Mouse (Mus musculus) kidney, adult 2 months (tissue): ENCODE measurements around the gene Dagla. TPM values are rescaled to one million over a fixed set of nuclear protein-coding genes. Genes with fewer than 3 reads are reported as not detected.

Experiments used
- DNase-seq: peaks from one replicate; pipeline ENCODE4 v3.0.0; 2021
- H3K27ac ChIP-seq: fragments of 200-500 bp; 2 replicates; pipeline ENCODE4 v1.5.1; 2012; ENCODE audit warnings: low read depth, low read length, control low read depth, inconsistent platforms; ENCODE audit not compliant: insufficient read depth
- H3K27me3 ChIP-seq: fragments of 200-500 bp; replicated peaks from 2 replicates; pipeline ENCODE4 v1.6.1; 2012; ENCODE audit warnings: mild to moderate bottlenecking, moderate library complexity, low read length, inconsistent platforms; ENCODE audit not compliant: control insufficient read depth, insufficient read depth
- H3K36me3 ChIP-seq: fragments of 200-500 bp; 2 replicates; pipeline ENCODE4 v1.6.1; 2012; ENCODE audit warnings: mild to moderate bottlenecking, moderate library complexity, low read length, inconsistent platforms; ENCODE audit not compliant: control insufficient read depth, insufficient read depth
- H3K4me1 ChIP-seq: fragments of 200-500 bp; 2 replicates; pipeline ENCODE4 v1.6.1; 2011; ENCODE audit warnings: low read length; ENCODE audit not compliant: control insufficient read depth, insufficient read depth
- H3K4me3 ChIP-seq: fragments of 200-500 bp; 2 replicates; pipeline ENCODE4 v1.5.1; 2011; ENCODE audit warnings: mild to moderate bottlenecking, low read depth, low read length, control low read depth; ENCODE audit not compliant: insufficient read depth
- CTCF ChIP-seq: fragments of 200-500 bp; conservative IDR thresholded peaks from 2 replicates; pipeline ENCODE4 v1.5.1; 2011; ENCODE audit warnings: low read depth, mild to moderate bottlenecking, control low read depth, low read length, moderate library complexity, mixed read lengths; ENCODE audit not compliant: insufficient read depth, insufficient read length
- POLR2A ChIP-seq: fragments of 200-500 bp; IDR thresholded peaks from one replicate; pipeline ENCODE4 v1.6.1; 2011; ENCODE audit warnings: low read depth, low read length, control low read depth
- WGBS: fragments of 180-500 bp; shearing (Covaris S2); methylation state at CpG from one replicate; pipeline ENCODE4 v1.1.7; 2018; 5-methylcytosine and 5-hydroxymethylcytosine counted together
- polyA plus RNA-seq: library from polyadenylated mRNA; depleted of rRNA; stranded (reverse); fragments of >200 nt; gene quantifications from 2 replicates; pipeline ENCODE4 v1.2.3, GENCODE M21; 2012

The Dagla gene
- polyA plus RNA-seq, 1 experiment, result 7.0 TPM

- Histone ChIP-seq H3K27ac (no peak overlapping the region), H3K36me3 (no peaks in the 10 kb centered on the region), H3K27me3 (no peaks in the 10 kb centered on the region), H3K4me3 (no peak overlapping the region), H3K4me1 (no peaks in the 10 kb centered on the region)
- WGBS, result 81% methylated on average over 10 of the region's 10 CpGs
- no peak for DNase-seq
- TF ChIP-seq POLR2A, result no peak
- TF ChIP-seq CTCF, result no peak
Measured at GRCm38 (mm10) chr19:10213796-10214471, 90.7 kb downstream of the Dagla start.

DNA sequence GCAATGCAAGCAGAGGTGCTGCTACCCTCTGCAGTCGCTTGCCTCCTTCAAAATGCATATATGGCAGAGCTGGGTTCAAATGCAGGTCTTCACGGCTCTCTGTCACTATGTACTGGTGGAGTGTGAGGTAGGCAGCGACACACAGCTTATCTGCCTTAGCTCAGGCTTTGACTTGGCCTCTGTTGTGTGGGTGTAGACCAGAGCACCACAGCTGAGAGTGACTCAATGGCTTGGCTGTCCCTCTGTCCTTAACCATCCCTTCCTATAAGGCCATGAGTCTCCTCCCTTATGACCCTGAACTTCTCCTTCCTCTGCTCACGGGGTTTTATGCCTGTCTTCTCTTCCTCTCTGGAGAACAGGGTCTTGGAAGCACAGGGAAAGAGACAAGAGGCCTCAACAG is 93.8 kb downstream of the Dagla start:
- Histone ChIP-seq H3K4me1 (no peaks in the 10 kb centered on the region), H3K27me3 (no peaks in the 10 kb centered on the region), H3K36me3 (no peaks in the 10 kb centered on the region), H3K4me3 (no peak overlapping the region), H3K27ac (no peak overlapping the region)
- TF ChIP-seq POLR2A (no peak), CTCF (no peak)
- WGBS, result 79% methylated on average over 4 of the region's 4 CpGs
- no peak for DNase-seq

DNA sequence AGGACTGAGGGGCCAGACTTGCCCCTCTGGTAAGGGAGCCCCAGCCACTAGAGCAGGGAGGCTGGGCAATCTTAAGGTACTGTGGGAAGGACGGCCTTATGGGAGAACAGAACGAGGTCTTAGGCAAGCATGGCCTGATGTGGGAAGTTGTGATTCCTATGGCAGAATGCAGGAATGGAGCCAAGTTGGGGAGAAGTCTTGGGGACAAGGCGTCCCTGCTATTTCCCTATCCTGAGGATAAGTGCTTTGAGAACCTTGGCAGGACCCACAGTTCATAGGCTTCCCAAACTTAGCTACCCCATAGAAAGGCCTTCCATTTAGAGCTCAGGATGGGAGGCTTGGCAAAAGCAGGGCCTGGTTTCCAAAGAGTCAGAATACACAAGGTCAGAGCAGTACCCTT is 95.8 kb downstream of the Dagla start:
- Histone ChIP-seq H3K27ac (no peak overlapping the region), H3K4me1 (peaks cover 2% of the 10 kb centered on the region; the same call in 1 of the 2 replicates), H3K27me3 (no peaks in the 10 kb centered on the region), H3K4me3 (no peak overlapping the region), H3K36me3 (no peaks in the 10 kb centered on the region)
- WGBS, result 88% methylated on average over 3 of the region's 3 CpGs
- no peak for DNase-seq
- TF ChIP-seq CTCF (no peak), POLR2A (no peak)

DNA sequence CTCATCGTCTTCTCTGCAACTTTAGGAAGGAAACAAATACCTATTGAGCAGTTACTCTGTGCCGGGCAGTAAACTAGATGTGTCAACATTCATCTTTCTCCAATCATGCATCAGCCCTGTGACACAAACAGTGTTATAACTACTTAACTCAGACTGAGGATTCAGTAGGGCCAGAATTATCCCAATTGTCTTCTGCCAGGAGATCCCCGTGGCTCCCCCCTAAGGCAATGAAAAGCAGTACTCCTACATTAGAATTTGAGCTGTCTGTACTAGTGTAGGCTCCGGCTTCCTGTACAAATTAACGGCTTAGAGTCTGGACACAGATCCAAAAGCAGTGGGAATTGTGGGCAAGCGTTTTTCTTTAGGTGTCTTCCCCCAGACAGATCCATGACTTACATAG is 99.6 kb downstream of the Dagla start:
- Histone ChIP-seq H3K27me3 (no peaks in the 10 kb centered on the region), H3K4me1 (peaks cover 2% of the 10 kb centered on the region; the same call in 1 of the 2 replicates), H3K27ac (no peak overlapping the region), H3K4me3 (no peak overlapping the region), H3K36me3 (no peaks in the 10 kb centered on the region)
- no peak for DNase-seq
- TF ChIP-seq POLR2A (no peak), CTCF (no peak)
- 58% methylated on average over 6 of the region's 6 CpGs for WGBS

GRCm38 (mm10) chr19:10204616-10205001 is 100.1 kb downstream of the Dagla start:
- no peaks in the 10 kb centered on the region for H3K36me3 ChIP-seq
- no peak overlapping the region for H3K27ac ChIP-seq
- H3K4me3 ChIP-seq, result peak overlapping the region; percentile 41
- H3K4me1 ChIP-seq, result peaks cover 2% of the 10 kb centered on the region; the same call in 1 of the 2 replicates
- peak; percentile 65 for DNase-seq
- WGBS, result under 1% methylated on average over 5 of the region's 5 CpGs
- TF ChIP-seq CTCF (peak; percentile 33), POLR2A (no peak)
- H3K27me3 ChIP-seq, result no peaks in the 10 kb centered on the region

GRCm38 (mm10) chr19:10203848-10204615 is 100.6 kb downstream of the Dagla start, which contains the start of the genes Tmem258 and Fen1:
Gene Tmem258, plus strand, starts transcription at chr19:10204014.
Gene Fen1, minus strand, starts transcription at chr19:10204169.
- Histone ChIP-seq H3K27me3 (no peaks in the 10 kb centered on the region), H3K4me1 (peaks cover 2% of the 10 kb centered on the region; the same call in 1 of the 2 replicates), H3K4me3 (peak within 1 kb of the TSS; percentile 88), H3K27ac (peak within 1 kb of the TSS; percentile 98), H3K36me3 (no peaks in the 10 kb centered on the region)
- TF ChIP-seq CTCF (no peak), POLR2A (peak; percentile 68)
- under 1% methylated on average over 40 of the region's 40 CpGs for WGBS
- DNase-seq, result peak; percentile 94

DNA sequence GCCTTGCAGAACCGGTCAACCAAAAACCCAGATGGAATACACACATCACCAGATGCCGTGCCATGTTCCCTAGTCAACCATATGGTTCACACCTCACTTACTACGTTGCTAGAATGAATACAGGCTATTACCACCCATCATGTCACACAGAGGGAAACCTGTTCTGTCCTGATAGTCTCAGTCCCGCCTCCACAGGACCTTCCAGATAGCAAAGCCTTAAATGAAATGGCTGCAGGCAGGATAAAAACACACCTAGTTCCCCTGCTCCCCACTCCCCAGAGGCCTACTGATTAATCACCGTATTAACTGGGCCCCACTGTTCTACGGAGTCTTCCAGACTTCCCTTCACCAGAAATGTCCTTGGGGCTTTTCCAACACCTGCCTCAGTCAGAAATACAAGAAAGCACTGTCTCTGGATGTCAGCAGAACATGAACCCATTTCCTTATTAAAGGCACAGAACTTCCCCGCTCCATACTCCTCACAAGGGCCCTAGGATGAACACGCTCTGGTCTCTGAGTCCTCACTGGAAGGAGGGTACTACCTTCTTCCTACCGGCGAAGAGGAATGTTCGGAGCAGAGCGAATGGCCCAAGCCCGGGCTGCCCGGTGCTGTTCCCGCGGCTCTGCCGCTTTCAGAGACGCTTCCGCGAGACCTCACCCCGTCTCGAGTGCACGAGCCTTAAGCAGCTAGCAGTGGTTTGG is 101.4 kb downstream of the Dagla start:
- no peaks in the 10 kb centered on the region for H3K27me3 ChIP-seq
- DNase-seq, result no peak
- TF ChIP-seq CTCF, result no peak
- no peak for TF ChIP-seq POLR2A
- peaks cover 2% of the 10 kb centered on the region; the same call in 1 of the 2 replicates for H3K4me1 ChIP-seq
- H3K27ac ChIP-seq, result no peak overlapping the region
- H3K36me3 ChIP-seq, result no peaks in the 10 kb centered on the region
- peak overlapping the region; percentile 88 for H3K4me3 ChIP-seq
- 1% methylated on average over 23 of the region's 23 CpGs for WGBS
